Mouse (Mus musculus) testis, adult 2 months (tissue): ENCODE results near the gene M1ap. TPM values are rescaled to one million over a fixed set of nuclear protein-coding genes. Genes with fewer than 3 reads are reported as not detected.
A peak's percentile ranks its signal among the peaks of the same experiment; 100 is the strongest.

Source experiments
- H3K27ac ChIP-seq: fragments of 200-500 bp; 2 replicates; pipeline ENCODE4 v1.5.1; 2012; ENCODE audit warnings: low read depth, low read length; ENCODE audit not compliant: control insufficient read depth, insufficient read depth
- H3K27me3 ChIP-seq: fragments of 200-500 bp; 2 replicates; pipeline ENCODE4 v1.6.1; 2012; ENCODE audit warnings: mild to moderate bottlenecking, low read length, moderate library complexity; ENCODE audit not compliant: control insufficient read depth, insufficient read depth
- H3K36me3 ChIP-seq: fragments of 200-500 bp; 2 replicates; pipeline ENCODE4 v1.6.1; 2012; ENCODE audit warnings: mild to moderate bottlenecking, low read length; ENCODE audit not compliant: control insufficient read depth, insufficient read depth
- H3K4me1 ChIP-seq: fragments of 200-500 bp; 2 replicates; pipeline ENCODE4 v1.6.1; 2012; ENCODE audit warnings: low read length; ENCODE audit not compliant: control insufficient read depth, insufficient read depth
- H3K4me3 ChIP-seq: fragments of 200-500 bp; 2 replicates; pipeline ENCODE4 v1.5.1; 2012; ENCODE audit warnings: low read depth, mild to moderate bottlenecking, low read length, moderate library complexity, mixed read lengths; ENCODE audit not compliant: control insufficient read depth
- CTCF ChIP-seq: fragments of 200-500 bp; IDR thresholded peaks from 2 replicates; pipeline ENCODE4 v1.5.1; 2012; ENCODE audit warnings: low read depth, mild to moderate bottlenecking, inconsistent platforms, low read length, moderate library complexity; ENCODE audit not compliant: control insufficient read depth, insufficient read depth, insufficient replicate concordance
- POLR2A ChIP-seq: fragments of 200-500 bp; IDR thresholded peaks from 2 replicates; pipeline ENCODE4 v1.6.1; 2012; ENCODE audit warnings: low read depth, mild to moderate bottlenecking, inconsistent platforms, low read length, moderate library complexity; ENCODE audit not compliant: control insufficient read depth
- polyA plus RNA-seq: library from polyadenylated mRNA; depleted of rRNA; stranded (reverse); fragments of >200 nt; gene quantifications from 2 replicates; pipeline ENCODE4 v1.2.3, GENCODE M21; 2012

M1ap gene
- polyA plus RNA-seq, 1 experiment, result 141 TPM

DNA sequence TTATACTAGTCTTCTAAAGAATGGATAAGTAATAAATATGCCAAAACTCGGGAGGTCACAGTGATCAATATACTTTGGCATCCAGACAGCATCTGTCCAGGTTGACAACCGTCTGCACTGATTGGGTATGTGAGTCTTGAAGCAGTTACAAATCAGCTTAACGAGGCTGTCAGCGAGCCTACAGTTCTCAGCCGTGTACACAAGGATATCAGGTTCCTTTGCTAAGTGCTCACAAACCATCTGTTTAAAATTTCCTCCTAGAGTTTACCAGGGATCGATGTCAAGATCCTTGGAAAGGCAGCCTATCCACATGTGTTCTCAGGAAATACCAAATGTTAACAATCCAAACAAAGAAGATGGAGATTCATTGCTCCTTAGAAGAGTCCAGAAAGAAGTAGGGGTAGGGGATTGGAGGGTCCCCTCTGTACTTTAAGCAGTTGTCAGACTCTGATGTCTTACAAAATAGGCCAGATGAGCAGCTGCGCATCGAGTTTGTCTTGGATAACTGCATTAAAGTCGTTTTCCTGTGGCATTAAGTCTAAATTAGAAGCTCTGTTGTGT is 40.8 kb downstream of the M1ap start:
- H3K4me1 ChIP-seq, result no peaks in the 10 kb centered on the region
- H3K36me3 ChIP-seq, result no peaks in the 10 kb centered on the region
- TF ChIP-seq POLR2A (no peak), CTCF (no peak)
- no peaks in the 10 kb centered on the region for H3K27me3 ChIP-seq
- no peak overlapping the region for H3K27ac ChIP-seq
- H3K4me3 ChIP-seq, result no peak overlapping the region

DNA sequence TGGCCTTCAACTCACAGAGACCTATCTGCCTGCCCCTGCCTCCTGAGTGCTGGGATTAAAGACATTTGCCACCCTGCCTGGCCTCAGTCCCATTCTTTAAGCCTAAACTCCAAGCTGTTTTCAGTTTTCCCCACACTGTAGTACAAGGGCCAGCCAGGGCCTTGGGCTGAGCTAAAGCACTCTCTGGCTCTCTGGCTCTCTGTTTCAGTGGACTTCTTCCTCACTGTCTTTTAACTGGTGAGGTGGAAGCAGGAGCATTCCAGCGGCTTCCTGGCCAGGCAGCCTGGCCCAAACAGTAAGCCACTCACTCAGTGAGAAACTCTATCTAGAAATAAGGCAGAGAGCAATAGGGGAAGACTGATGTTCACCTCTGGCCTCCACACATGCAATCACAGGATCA is 47.0 kb downstream of the M1ap start:
- no peaks in the 10 kb centered on the region for H3K4me1 ChIP-seq
- TF ChIP-seq CTCF, result no peak
- TF ChIP-seq POLR2A, result no peak
- no peak overlapping the region for H3K27ac ChIP-seq
- H3K4me3 ChIP-seq, result no peak overlapping the region
- no peaks in the 10 kb centered on the region for H3K27me3 ChIP-seq
- H3K36me3 ChIP-seq, result no peaks in the 10 kb centered on the region

DNA sequence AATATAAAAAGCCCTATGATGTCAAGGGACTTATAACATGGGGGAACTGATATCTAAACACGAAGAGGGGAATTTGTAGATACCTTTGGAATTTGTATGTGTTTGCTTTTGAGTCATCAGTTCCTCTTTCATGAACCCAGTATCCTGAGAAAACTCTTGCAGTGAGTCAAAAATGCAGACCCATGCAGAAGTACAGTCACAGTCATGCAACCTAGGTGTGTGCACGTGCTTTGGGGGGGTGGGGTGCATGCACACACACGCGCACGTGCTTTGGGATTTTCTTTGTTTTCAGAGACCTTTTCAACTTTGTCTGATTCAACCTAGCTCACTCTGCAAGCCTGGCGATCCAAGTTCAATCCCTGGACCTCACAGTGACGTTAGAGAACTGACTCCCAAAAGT is 47.7 kb downstream of the M1ap start:
- Histone ChIP-seq H3K27me3 (no peaks in the 10 kb centered on the region), H3K4me1 (no peaks in the 10 kb centered on the region), H3K27ac (no peak overlapping the region), H3K4me3 (no peak overlapping the region), H3K36me3 (no peaks in the 10 kb centered on the region)
- TF ChIP-seq POLR2A (no peak), CTCF (no peak)

DNA sequence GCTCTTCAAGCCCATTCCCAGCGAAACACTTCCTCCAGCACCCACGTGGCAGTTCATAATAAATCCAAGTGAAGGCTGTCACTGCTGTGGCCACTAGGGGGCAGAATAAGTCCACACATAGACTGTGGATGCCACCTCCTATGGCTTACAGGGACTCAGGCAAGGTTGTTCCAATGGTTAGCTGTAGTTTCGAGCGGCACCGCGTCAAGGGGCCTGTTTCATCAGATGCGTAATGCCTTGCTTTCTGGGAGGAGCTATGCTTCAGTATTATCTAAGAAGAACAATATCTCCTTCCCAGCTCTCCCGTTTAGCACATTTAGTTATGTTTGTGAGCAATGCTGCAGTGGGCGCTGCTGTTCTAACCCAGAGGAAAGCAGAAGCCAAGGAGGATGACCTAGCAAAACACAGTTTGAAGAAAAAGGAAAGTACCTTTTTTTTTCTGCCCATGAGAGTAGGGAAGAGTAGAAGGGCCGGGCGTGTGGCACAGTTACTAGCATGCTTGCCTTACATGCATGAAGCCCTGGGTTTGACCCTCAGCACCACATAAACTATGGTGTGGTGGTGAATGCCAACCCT is 50.1 kb downstream of the M1ap start:
- Histone ChIP-seq H3K4me1 (no peaks in the 10 kb centered on the region), H3K36me3 (no peaks in the 10 kb centered on the region), H3K4me3 (no peak overlapping the region), H3K27me3 (no peaks in the 10 kb centered on the region), H3K27ac (peak overlapping the region; percentile 86)
- TF ChIP-seq POLR2A (no peak), CTCF (peak; percentile 87; the same call in 1 of the 2 replicates)

DNA sequence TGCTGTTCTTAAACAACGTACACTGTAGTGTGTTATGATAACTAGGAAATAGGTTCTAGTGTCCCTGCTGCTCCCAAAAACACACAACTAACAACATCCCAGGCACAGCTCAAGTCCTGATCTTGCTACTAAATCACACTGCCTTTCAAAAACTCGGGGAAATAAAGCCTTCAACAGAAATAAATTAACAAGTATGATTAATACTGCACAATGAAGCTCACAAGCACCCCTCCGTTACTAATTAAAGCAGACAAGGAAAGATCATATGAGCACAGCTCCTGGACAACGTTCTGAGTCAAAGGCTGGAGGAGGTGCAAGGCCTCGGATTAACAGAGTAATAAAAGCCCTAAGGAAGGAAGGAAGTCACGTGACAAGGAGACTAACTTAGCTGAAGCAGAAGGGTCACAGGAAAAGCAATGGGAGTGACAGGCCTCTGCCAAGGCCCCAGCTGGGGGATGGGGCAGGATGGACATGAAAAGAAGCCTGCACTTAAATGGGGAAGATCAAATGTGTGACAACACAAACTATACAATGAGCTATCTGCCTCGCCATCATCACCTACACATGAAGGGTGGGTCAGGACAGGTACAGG is 50.9 kb downstream of the M1ap start:
- Histone ChIP-seq H3K4me3 (no peak overlapping the region), H3K4me1 (no peaks in the 10 kb centered on the region), H3K27me3 (no peaks in the 10 kb centered on the region), H3K27ac (peak overlapping the region; percentile 86), H3K36me3 (no peaks in the 10 kb centered on the region)
- no peak for TF ChIP-seq POLR2A
- TF ChIP-seq CTCF, result no peak

DNA sequence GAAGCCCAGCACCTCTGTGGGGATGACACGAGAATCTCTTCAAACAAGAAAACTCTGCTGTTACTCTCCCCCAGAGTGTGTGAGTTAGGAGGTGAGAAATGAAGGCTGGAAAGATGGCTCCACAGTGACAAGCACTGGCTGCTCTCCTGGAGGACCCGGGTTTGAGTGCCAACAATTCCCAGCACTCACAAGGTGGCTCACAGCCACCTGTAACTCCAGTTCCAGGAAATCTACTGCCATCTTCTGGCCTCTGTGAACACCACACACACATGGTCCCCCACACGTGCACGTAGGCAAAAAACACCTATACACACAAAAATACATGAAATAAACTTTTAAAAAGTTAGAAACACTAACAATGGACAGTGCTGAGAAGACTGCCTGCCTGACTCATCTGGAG is 51.6 kb downstream of the M1ap start:
- no peaks in the 10 kb centered on the region for H3K4me1 ChIP-seq
- H3K36me3 ChIP-seq, result no peaks in the 10 kb centered on the region
- H3K27ac ChIP-seq, result no peak overlapping the region
- no peaks in the 10 kb centered on the region for H3K27me3 ChIP-seq
- H3K4me3 ChIP-seq, result no peak overlapping the region
- TF ChIP-seq CTCF, result no peak
- no peak for TF ChIP-seq POLR2A

DNA sequence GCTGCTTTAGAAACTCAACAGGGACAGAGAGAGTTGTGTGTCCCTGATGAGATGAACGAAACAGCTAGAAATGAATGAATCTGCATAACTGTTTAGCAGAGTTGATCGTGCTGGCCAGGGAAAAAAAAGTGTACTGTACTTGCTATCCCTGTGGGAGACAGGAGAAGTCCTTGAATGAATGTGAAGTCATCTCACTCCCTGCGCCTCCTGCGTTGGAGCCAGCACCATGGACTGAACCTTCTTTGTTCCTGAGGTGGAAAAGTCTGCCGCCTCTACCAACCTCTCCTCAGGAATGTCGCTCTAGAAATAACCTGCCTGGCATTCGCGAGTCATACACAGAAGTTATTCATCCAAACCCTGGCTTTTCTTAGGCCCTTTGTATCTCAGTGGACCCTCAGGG is 53.3 kb downstream of the M1ap start:
- TF ChIP-seq POLR2A, result no peak
- TF ChIP-seq CTCF, result no peak

More for the DNA sequence above, 53.3 kb downstream of the M1ap start:
- Histone ChIP-seq H3K4me1 (no peaks in the 10 kb centered on the region), H3K27ac (no peak overlapping the region), H3K36me3 (no peaks in the 10 kb centered on the region), H3K27me3 (no peaks in the 10 kb centered on the region), H3K4me3 (no peak overlapping the region)
